Mouse (Mus musculus): Measurements from ENCODE around the gene Adgrg7. TPM values are rescaled to one million over a fixed set of nuclear protein-coding genes. Genes with fewer than 3 reads are reported as not detected.

The Adgrg7 gene
- total RNA-seq, 2 experiments from 2014 or later: not detected

DNA sequence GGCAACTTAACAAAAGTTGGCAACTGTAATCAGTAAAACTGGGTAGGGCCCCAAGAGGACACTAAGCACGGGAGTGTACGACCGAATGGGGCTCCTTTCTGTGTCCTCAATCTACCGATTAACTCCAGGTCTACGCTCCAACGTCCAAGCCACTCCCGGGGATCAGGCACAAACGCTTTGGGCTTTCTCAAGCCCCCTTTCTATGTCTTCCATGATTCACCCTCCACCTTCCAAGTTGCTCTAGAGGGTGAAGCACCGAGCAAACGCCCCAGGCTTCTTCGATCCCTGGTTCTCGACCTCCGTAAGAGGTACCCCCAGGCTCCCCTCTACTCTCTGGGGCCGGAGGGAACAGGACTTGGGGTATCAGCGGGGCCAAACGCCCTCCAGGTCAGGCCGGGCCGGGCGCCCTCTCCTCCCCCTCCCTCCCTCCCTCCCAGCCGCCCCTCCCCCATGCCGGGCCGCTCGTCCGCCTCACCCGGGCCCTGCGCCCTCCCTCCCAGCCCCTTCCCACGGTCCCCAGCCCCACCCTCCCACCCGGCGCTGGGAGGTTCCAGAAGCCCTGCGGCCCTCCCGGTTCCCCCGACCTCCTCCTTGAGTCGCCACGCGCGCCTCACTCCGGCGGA lies 79.0 kb downstream of the Adgrg7 start:
- intact Hi-C loops (cut with DNase I): no loop called here
- DNase-seq (ENCODE audit: low spot score in 2 of 2): peak; percentile 6 to 24

DNA sequence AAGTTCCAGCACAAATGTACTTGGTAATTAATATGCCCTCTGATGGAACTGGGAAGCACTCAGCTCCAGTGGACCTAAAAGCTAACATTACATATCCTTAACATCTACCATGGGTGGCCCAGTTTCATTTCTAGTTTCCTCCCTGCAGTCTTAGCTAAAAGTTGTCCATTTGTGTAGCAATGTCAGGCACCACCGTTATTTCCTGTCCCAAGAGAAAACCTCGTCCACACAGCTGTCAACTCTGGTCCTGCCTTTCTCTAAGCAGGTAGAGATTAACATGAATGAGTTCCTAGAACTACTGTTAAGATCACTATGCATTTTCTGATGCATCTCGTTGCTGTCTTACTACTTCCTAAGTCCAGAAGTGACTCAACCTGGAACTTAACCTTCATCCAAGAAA lies 80.0 kb downstream of the Adgrg7 start:
- intact Hi-C loops (cut with DNase I): no loop called here
- no peak for DNase-seq (ENCODE audit: low spot score in 2 of 2)

DNA sequence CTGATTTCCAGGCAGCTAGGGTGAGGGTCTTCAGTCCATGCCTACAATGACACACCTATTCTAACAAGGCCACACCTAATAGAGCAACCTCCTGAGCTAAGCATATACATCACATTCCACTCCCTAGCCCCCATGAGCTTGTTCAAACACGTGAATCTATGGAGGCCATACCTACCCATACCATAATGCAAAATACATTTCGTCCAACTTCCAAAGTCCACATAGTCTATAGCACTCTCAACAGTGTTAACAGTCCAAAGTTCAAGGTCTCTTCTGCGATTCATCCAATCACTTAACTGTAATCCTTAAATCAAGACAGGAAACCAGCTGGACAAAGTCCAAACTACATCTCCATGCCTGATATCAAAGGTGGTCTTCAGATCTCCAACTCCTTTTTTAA lies 85.6 kb downstream of the Adgrg7 start:
- no peak for DNase-seq (ENCODE audit: low spot score in 2 of 2)
- intact Hi-C loops (cut with DNase I): no loop called here

DNA sequence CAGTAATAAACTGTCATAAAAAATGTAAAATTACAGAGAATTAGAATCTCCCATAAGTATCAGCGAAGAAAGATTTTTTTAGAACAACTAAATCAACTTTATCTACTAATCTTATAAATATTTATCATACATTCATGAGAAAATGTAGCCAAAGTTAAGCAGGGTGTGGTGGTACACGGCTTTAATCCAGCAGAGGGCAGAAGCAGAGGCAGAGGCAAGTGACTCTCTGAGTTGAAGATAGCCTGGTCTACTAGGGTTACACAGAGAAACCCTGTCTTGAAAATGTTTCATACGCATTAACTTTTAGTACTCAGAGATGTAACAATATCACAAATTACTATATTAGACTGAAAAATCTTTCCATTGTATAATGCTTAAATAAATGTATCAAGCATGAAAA lies 89.9 kb downstream of the Adgrg7 start:
- no peak for DNase-seq (ENCODE audit: low spot score in 2 of 2)
- intact Hi-C loops (cut with DNase I): no loop called here

DNA sequence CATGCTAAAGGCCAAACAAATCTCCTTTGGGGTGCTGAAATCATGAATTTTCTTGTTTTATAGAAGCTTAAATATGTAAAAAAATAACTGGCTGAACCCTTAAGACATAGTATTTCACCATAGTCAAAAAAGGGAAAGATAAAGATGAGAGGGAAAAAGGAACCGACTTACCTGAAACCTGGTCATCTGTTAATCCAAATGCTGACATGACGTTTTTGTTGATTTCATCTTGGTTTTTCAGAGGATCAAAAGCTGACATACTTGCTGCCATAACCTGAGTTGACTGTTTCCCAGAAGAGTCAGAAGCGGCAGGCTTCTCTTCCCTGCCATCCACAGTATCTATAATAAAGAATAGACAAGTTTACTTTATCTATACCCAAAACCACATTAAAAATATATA lies 94.8 kb downstream of the Adgrg7 start:
- intact Hi-C loops (cut with DNase I): no loop called here
- DNase-seq (ENCODE audit: low spot score in 2 of 2): no peak

DNA sequence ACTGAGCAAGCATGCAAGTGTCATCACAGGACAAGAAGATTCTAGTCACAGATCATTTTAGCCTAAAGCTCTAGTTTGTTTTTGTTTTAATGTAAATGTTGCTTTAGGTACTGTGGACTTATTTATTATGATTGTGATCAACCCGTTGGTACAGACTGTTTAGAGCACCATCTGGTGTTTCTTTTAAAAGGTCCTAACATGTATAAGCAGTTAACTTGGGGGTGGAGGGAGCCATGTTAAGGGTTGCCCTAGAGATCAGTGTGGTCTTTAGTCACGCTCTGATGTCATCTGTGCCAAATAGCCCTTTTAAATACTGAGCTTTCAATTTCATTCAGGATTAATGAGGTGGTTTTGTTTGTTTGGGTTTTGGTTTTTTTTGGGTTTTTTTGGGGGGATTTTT lies 99.2 kb downstream of the Adgrg7 start:
- intact Hi-C loops (cut with DNase I): no loop called here
- DNase-seq (ENCODE audit: low spot score in 2 of 2): no peak

DNA sequence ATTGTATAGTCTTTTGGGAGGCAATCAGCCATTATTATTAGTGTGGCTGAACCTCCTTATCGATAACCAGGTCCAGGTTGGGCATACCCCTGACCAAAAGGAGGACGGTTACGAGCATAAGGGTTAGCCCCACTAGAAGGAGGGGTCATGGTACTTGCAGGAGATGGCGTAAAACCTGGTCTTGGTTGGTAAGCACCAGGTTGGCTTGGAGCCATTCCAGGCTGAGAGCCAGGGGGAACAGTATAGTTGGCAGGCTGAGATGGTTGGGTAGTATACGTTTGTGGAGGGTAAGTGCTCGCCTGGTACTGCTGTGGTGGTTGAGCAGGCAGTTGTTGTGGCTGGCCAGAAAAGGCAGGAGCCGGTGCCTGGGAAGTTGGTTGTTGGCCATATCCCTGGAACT lies 104.9 kb downstream of the Adgrg7 start:
- intact Hi-C loops (cut with DNase I): no loop called here
- DNase-seq (ENCODE audit: low spot score in 2 of 2): no peak

DNA sequence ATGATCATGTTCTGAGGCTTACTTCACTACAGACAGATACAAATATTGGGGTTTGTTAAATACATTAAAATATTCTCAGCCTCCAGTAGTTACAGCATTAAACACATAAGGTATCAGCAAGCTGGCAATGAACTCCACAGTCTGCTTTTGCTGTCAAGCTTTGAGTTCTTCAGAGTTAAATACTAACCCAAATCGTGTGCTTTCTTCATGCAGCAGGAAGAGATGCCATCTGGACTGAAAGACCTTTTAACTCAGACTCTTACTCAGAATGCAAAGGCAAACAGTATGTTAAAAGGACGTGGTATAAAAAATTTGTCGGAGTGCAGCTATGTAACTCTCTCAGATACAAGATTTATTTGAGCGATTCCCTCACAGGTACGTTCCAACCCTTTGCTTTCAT lies 108.9 kb downstream of the Adgrg7 start:
- peak in 1 of 2 experiments; percentile 26 for DNase-seq (ENCODE audit: low spot score in 2 of 2)
- intact Hi-C loops (cut with DNase I): no loop called here

DNA sequence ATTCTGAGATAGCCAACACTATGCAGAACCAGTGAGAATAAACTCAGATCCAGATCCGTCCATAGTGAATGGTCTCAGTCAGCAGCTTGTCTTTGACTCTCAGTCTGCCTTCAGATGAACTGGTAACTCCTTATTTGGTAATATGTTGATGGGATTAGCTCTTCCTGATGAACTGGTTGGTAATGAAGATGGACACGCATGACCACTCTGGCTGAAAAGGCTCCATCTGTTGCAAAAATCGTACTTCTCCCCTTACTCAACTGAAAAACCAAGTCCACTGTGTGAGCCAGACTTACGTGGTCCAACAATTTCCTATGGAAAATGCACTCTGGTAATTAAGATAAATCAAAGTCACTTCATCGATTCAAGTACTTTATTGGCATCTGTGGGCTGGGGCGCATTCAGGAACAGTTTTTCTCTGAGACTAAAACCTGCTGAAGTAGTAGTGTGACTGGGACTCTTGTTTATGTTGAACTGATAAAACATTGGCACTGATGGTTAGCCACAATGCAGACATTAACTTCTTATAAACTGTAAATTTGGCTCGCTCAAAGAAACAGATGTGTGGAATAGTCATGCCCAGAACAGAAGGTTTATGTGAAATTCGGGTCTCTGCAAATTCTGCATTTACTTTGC lies 114.5 kb downstream of the Adgrg7 start:
- intact Hi-C loops (cut with DNase I): no loop called here
- DNase-seq (ENCODE audit: low spot score in 2 of 2): no peak

DNA sequence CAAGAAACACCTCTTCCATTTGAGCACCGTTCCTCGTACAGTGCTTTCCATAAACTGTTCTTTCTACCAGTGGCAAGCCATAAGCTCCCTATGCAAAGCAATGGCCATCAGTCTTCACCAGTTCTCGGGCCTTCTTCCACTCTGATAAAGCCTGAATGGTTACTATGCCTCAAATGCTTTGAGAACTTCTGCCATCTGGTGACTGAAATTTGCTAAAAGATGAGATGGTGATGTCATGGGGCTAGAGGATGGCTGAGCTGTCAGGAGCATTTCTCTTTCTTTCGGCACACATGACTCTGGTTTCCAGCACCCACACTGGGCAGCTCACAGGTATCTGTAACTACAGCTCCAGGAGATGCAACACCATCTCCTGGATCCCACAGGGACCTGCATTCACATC lies 118.5 kb downstream of the Adgrg7 start:
- intact Hi-C loops (cut with DNase I): loop anchor here (2.0 to 10.0 kb wide), 3 partner anchors 142 to 505 kb away; no protein-coding TSS in a partner anchor
- DNase-seq (ENCODE audit: low spot score in 2 of 2): peak; percentile 49 to 77

Other genes with a start within 250 kb of the Adgrg7 start
- 10 to 100 TPM; 55.1 to 56.9 TPM for gene Tfg, start 78.4 kb downstream of the Adgrg7 start, total RNA-seq (2021)
- gene Tmem45a, start 90.3 kb upstream of the Adgrg7 start, total RNA-seq (2021): 1 to 10 TPM; 1.8 to 2.8 TPM
- 1 to 10 TPM; 1.8 to 4.4 TPM for gene Lnp1, start 132.2 kb upstream of the Adgrg7 start, total RNA-seq (2021)